Mouse (Mus musculus) heart, adult 2 months (tissue): Measurements from ENCODE around the gene Rab33b.

Source experiments
- CTCF ChIP-seq: fragments of 200-600 bp; IDR thresholded peaks from 2 replicates; pipeline ENCODE4 v1.8.1; 2022; ENCODE audit warnings: antibody characterized with exemption, mild to moderate bottlenecking, moderate library complexity
- POLR2A ChIP-seq: fragments of 200-500 bp; IDR thresholded peaks from 2 replicates; pipeline ENCODE4 v1.6.1; 2011; ENCODE audit warnings: mild to moderate bottlenecking, low read depth, low read length, control low read depth; ENCODE audit not compliant: insufficient read depth

DNA sequence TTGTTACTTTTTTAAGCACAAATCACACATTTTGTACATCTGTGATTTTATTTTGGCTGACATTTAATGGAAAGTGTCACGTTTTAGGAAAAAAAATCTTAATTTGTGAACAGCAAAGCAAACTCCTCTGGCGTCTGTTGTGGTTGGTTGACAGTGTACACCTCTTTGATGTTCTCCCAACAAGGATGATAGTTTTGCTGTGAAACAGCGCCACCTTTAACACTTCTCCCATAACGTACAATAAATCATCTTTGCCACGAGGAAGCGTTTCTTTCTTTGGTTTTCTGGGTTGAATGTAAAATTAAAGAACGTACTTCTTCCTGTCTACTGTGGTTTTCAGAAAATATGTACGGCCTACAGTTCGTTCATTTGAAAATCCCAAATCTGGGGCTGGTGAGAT is 11.9 kb downstream of the Rab33b start:
- no peak for TF ChIP-seq CTCF
- no peak for TF ChIP-seq POLR2A
